Mouse (Mus musculus) stomach, embryonic 15.5 days (tissue): ENCODE data around the gene Znrf2. TPM values are rescaled to one million over a fixed set of nuclear protein-coding genes. Genes with fewer than 3 reads are reported as not detected.
"Not testable (repeated sequence)": the region's sequence is repeated elsewhere in the genome, so short reads cannot be mapped to it uniquely, and the experiment has no call there.

Source experiments
- ATAC-seq: fragments of 200-750 bp; cut with Nextera tagmentation; 2 replicates; pipeline ENCODE4 v1.8.0; 2017; ENCODE audit warnings: low read depth, moderate number of reproducible peaks, moderate TSS enrichment; ENCODE audit not compliant: insufficient read depth, low FRiP score
- H3K27ac ChIP-seq: fragments of 300-500 bp; sonication (generic); 2 replicates; pipeline ENCODE4 v1.5.1; 2015; ENCODE audit warnings: mild to moderate bottlenecking, inconsistent platforms
- H3K27me3 ChIP-seq: fragments of 300-500 bp; sonication (generic); replicated peaks from 2 replicates; pipeline ENCODE4 v1.6.1; 2015; ENCODE audit warnings: inconsistent platforms
- H3K36me3 ChIP-seq: fragments of 300-500 bp; sonication (generic); 2 replicates; pipeline ENCODE4 v1.6.1; 2015; ENCODE audit warnings: inconsistent platforms
- H3K4me1 ChIP-seq: fragments of 300-500 bp; sonication (generic); 2 replicates; pipeline ENCODE4 v1.6.1; 2015; ENCODE audit warnings: inconsistent platforms
- H3K4me2 ChIP-seq: fragments of 300-500 bp; sonication (generic); 2 replicates; pipeline ENCODE4 v1.6.1; 2015; ENCODE audit warnings: mild to moderate bottlenecking, inconsistent platforms
- H3K4me3 ChIP-seq: fragments of 300-500 bp; sonication (generic); replicated peaks from 2 replicates; pipeline ENCODE4 v1.5.1; 2015; ENCODE audit warnings: inconsistent platforms
- H3K9ac ChIP-seq: fragments of 300-500 bp; sonication (generic); 2 replicates; pipeline ENCODE4 v1.6.1; 2015; ENCODE audit warnings: inconsistent platforms
- H3K9me3 ChIP-seq: fragments of 300-500 bp; sonication (generic); 2 replicates; pipeline ENCODE4 v1.6.1; 2016; ENCODE audit warnings: inconsistent platforms
- WGBS: fragments of 180-500 bp; shearing (Covaris S2); methylation state at CpG from one replicate; pipeline ENCODE4 v1.1.7; 2015; 5-methylcytosine and 5-hydroxymethylcytosine counted together
- polyA plus RNA-seq: library from polyadenylated mRNA; unstranded; fragments of >200 nt; fragmentation: Nextera tagmentation; extraction: Ambion mirVana; gene quantifications from 2 replicates; pipeline ENCODE4 v1.2.1, GENCODE M21; 2015

Znrf2 gene
- polyA plus RNA-seq, 1 experiment from 2014 or later: 5.3 TPM

DNA sequence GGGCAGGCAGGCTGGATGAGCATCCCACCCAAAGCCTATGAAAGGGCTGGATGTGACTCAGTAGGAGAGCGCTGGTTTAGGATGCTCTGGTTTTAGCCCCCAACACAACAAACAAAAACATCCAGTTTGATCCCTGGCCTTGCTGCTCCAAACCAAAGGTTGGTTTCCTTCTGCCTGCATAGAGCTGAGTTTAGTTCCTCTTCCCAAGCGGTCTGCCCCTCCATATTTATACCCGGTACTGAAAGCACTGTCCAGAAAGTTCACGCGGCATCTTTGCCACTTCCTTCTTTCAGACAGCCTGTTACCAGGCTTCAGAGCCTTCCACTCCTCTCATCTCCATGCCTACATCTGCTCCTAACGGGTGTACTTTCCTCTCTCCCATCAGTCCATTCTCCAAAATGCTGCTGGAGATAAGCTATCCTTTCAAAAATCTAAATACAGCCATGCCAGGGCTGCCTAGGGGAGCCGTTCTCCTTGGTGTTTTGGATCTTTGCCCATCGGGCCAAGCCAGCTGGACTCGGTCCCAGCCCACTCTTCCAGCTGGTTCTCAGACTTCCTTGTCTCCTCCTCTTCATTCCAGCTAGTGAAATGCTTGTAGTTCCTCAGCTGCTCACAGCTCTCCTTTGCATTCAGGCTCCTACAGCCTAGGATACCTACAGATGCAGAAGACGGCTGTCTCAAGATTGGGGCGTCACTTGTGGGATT, 5.0 kb upstream of the Znrf2 start:
- Histone ChIP-seq H3K9me3 (no peaks in the 10 kb centered on the region), H3K4me2 (0 out of 2 replicates have a peak overlapping the region, but pooled peaks have one; percentile 4), H3K27ac (peak overlapping the region; percentile 27), H3K27me3 (no peaks in the 10 kb centered on the region), H3K9ac (no peak overlapping the region), H3K36me3 (no peaks in the 10 kb centered on the region), H3K4me1 (peaks cover 14% of the 10 kb centered on the region; the same call in 1 of the 2 replicates), H3K4me3 (no peak overlapping the region)
- 46% methylated on average over 11 of the region's 11 CpGs for WGBS
- no peak for ATAC-seq

- no peaks in the 10 kb centered on the region for H3K36me3 ChIP-seq
- no peak overlapping the region for H3K4me3 ChIP-seq
- H3K27ac ChIP-seq: peak overlapping the region; percentile 27
- 51% methylated on average over 6 of the region's 6 CpGs for WGBS
- H3K9me3 ChIP-seq: no peaks in the 10 kb centered on the region
- peaks cover 14% of the 10 kb centered on the region; the same call in 1 of the 2 replicates for H3K4me1 ChIP-seq
- no peak for ATAC-seq
- H3K9ac ChIP-seq: no peak overlapping the region
- H3K27me3 ChIP-seq: no peaks in the 10 kb centered on the region
- peak overlapping the region; percentile 6; the same call in 1 of the 2 replicates for H3K4me2 ChIP-seq
Measured at GRCm38 (mm10) chr6:54812276-54812675, 4.4 kb upstream of the Znrf2 start.

- Histone ChIP-seq H3K4me2 (peak overlapping the region; percentile 61), H3K27ac (peak overlapping the region; percentile 73), H3K27me3 (no peaks in the 10 kb centered on the region), H3K36me3 (no peaks in the 10 kb centered on the region), H3K9ac (no peak overlapping the region), H3K4me1 (peaks cover 21% of the 10 kb centered on the region), H3K9me3 (no peaks in the 10 kb centered on the region), H3K4me3 (no peak overlapping the region; the same call in 1 of the 2 replicates)
- 76% methylated on average over 9 of the region's 9 CpGs for WGBS
- no peak for ATAC-seq
Measured at GRCm38 (mm10) chr6:54815428-54816130, 1.1 kb upstream of the Znrf2 start.

GRCm38 (mm10) chr6:54817266-54817767, 601 bp downstream of the Znrf2 start:
- H3K9me3 ChIP-seq: no peaks in the 10 kb centered on the region
- peak overlapping the region; percentile 91 for H3K9ac ChIP-seq
- H3K4me2 ChIP-seq: peak overlapping the region; percentile 61
- ATAC-seq: peak; percentile 28
- H3K4me1 ChIP-seq: peaks cover 19% of the 10 kb centered on the region
- peak overlapping the region; percentile 86 for H3K4me3 ChIP-seq
- WGBS: under 1% methylated on average over 39 of the region's 39 CpGs
- peak overlapping the region; percentile 97 for H3K27ac ChIP-seq
- H3K36me3 ChIP-seq: no peaks in the 10 kb centered on the region
- H3K27me3 ChIP-seq: no peaks in the 10 kb centered on the region

GRCm38 (mm10) chr6:54818389-54818788, 1.7 kb downstream of the Znrf2 start:
- Histone ChIP-seq H3K27me3 (no peaks in the 10 kb centered on the region), H3K4me1 (peaks cover 12% of the 10 kb centered on the region), H3K27ac (no peak overlapping the region), H3K4me2 (peak overlapping the region; percentile 61), H3K9me3 (no peaks in the 10 kb centered on the region), H3K9ac (no peak overlapping the region), H3K4me3 (peak overlapping the region; percentile 86), H3K36me3 (no peaks in the 10 kb centered on the region)
- WGBS: 47% methylated on average over 2 of the region's 2 CpGs
- no peak for ATAC-seq

DNA sequence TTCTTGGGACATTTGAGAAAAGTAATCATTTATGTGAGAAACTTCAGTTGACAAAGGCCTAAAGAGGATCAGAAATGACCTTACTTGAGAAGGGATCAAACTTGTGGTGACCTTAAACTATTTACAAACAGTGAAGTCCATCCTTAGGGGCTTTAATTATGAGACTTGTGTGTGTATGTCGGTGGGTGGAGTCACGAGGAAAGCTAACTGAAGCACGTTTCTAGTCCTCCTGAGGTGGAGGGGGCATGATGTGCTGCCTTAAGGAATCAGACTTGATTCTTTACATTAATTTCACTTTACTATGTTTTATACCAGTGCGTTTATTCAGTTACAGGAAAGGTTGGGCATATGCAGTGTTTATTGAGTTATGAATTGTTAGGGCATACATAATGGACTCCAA, 2.6 kb downstream of the Znrf2 start:
- Histone ChIP-seq H3K27me3 (no peaks in the 10 kb centered on the region), H3K4me3 (no peak overlapping the region), H3K9ac (no peak overlapping the region), H3K4me1 (peaks cover 12% of the 10 kb centered on the region), H3K36me3 (no peaks in the 10 kb centered on the region), H3K9me3 (no peaks in the 10 kb centered on the region), H3K4me2 (no peak overlapping the region), H3K27ac (no peak overlapping the region)
- 40% methylated on average over 4 of the region's 4 CpGs for WGBS
- no peak for ATAC-seq

GRCm38 (mm10) chr6:54819746-54820145, 3.0 kb downstream of the Znrf2 start:
- H3K9me3 ChIP-seq: no peaks in the 10 kb centered on the region
- no peak overlapping the region for H3K4me2 ChIP-seq
- no peaks in the 10 kb centered on the region for H3K27me3 ChIP-seq
- H3K4me3 ChIP-seq: no peak overlapping the region
- no peak overlapping the region for H3K27ac ChIP-seq
- H3K9ac ChIP-seq: no peak overlapping the region
- H3K4me1 ChIP-seq: peaks cover 12% of the 10 kb centered on the region
- no peaks in the 10 kb centered on the region for H3K36me3 ChIP-seq
- 64% methylated on average over 3 of the region's 3 CpGs for WGBS
- no peak for ATAC-seq

DNA sequence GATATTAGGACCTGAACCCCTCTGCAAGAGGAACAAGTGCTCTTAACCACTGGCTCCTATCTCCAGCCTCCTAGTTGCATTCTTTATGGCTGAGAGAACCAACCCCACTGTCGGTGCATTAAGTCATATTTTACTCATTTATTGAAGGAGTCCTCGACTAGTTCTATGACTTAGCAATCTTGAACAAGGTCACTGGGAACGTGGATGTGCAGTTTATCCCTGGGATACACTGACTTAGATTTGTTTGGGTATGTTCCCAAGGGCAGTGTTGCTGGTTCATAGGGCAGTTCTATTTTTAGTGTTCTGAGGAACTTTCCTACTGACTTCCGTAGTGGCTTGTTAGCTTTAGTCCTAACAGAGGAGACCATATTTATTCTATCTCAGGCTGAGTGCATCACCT, 5.6 kb downstream of the Znrf2 start:
- H3K4me1 ChIP-seq: peaks cover 7% of the 10 kb centered on the region; the same call in 1 of the 2 replicates
- no peak overlapping the region for H3K27ac ChIP-seq
- no peak for ATAC-seq
- 71% methylated on average over 4 of the region's 4 CpGs for WGBS
- H3K27me3 ChIP-seq: no peaks in the 10 kb centered on the region
- no peak overlapping the region for H3K4me2 ChIP-seq
- H3K36me3 ChIP-seq: no peaks in the 10 kb centered on the region; the same call in 1 of the 2 replicates
- no peaks in the 10 kb centered on the region for H3K9me3 ChIP-seq
- H3K9ac ChIP-seq: no peak overlapping the region
- H3K4me3 ChIP-seq: no peak overlapping the region

- 95% methylated on average over 2 of the region's 2 CpGs for WGBS
- not testable (repeated sequence) for H3K4me1 ChIP-seq, H3K27me3 ChIP-seq, H3K27ac ChIP-seq, H3K4me2 ChIP-seq, ATAC-seq, H3K9ac ChIP-seq, H3K4me3 ChIP-seq, H3K9me3 ChIP-seq, H3K36me3 ChIP-seq
Measured at GRCm38 (mm10) chr6:54824561-54824960, 7.8 kb downstream of the Znrf2 start.

GRCm38 (mm10) chr6:54827481-54827880, 10.8 kb downstream of the Znrf2 start:
- Histone ChIP-seq H3K4me1 (no peaks in the 10 kb centered on the region), H3K9ac (no peak overlapping the region), H3K36me3 (no peaks in the 10 kb centered on the region; the same call in 1 of the 2 replicates), H3K4me2 (no peak overlapping the region), H3K27me3 (no peaks in the 10 kb centered on the region), H3K4me3 (no peak overlapping the region), H3K9me3 (no peaks in the 10 kb centered on the region), H3K27ac (no peak overlapping the region)
- 74% methylated on average over 5 of the region's 5 CpGs for WGBS
- no peak for ATAC-seq

DNA sequence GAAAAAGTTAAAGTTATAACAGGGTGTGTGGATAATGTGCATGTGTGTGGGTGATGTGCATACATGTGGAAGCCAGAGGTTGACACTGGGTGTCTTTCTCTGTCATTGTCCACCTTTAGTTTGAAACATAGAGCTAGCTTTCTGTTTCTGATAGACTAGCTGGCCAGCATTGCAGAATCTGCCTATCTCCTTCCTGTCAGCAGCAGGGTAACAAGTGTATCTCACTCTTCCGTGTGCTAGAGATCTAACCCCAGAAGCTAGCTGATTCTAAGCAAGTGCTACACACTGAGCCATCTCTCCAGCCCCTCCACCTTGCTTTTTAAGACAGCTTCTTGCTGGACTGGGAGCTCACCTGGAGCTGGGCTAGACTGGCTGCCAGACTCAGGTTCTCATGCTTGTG, 11.6 kb downstream of the Znrf2 start:
- WGBS: 88% methylated on average over 1 of the region's 1 CpGs
- H3K4me3 ChIP-seq: no peak overlapping the region

More for the DNA sequence above, 11.6 kb downstream of the Znrf2 start:
- no peaks in the 10 kb centered on the region; the same call in 1 of the 2 replicates for H3K36me3 ChIP-seq
- H3K4me2 ChIP-seq: no peak overlapping the region
- no peaks in the 10 kb centered on the region for H3K27me3 ChIP-seq
- no peak overlapping the region for H3K9ac ChIP-seq
- H3K9me3 ChIP-seq: no peaks in the 10 kb centered on the region
- ATAC-seq: no peak
- H3K27ac ChIP-seq: no peak overlapping the region
- no peaks in the 10 kb centered on the region for H3K4me1 ChIP-seq
